Mouse (Mus musculus) adrenal gland, postnatal 25 days (tissue): ENCODE data around the gene Mfge8. TPM values are rescaled to one million over a fixed set of nuclear protein-coding genes. Genes with fewer than 3 reads are reported as not detected.
A peak's percentile ranks its signal among the peaks of the same experiment; 100 is the strongest.

Source experiments
- DNase-seq: peaks from one replicate; pipeline ENCODE4 v3.0.0; 2021; ENCODE audit warnings: mixed read lengths
- long read RNA-seq: library from polyadenylated mRNA; stranded (forward); transcript quantifications from one replicate; pipeline ENCODE4 v2.0.0, GENCODE M21; 2021
- total RNA-seq: library from RNA; stranded (reverse); gene quantifications from 2 replicates; pipeline ENCODE4 v1.2.3, GENCODE M21; 2021

The Mfge8 gene
- 333 and 334 TPM in 2 replicates for total RNA-seq
- long read RNA-seq, transcript Mfge8-201 (10 exons, 2,125 nt): minor isoform, 32 of 337 reads
- long read RNA-seq, transcript Mfge8-202 (9 exons, 2,008 nt): major isoform, 284 of 337 reads
- long read RNA-seq, partial matches to known transcripts: 15 of 337 reads
- long read RNA-seq, other reads (novel, unspliced or antisense): 3 of 337 reads

- peak; percentile 92 for DNase-seq
Measured at GRCm38 (mm10) chr7:79148711-79149266, at the start of gene Mfge8. Mfge8 (minus strand) TSS chr7:79149060.

- DNase-seq: peak; percentile 30
Measured at GRCm38 (mm10) chr7:79194560-79195413, 45.9 kb upstream of the Mfge8 start.

- no peak for DNase-seq
Measured at GRCm38 (mm10) chr7:79193936-79194335, 45.1 kb upstream of the Mfge8 start.

GRCm38 (mm10) chr7:79191501-79191900 is 42.6 kb upstream of the Mfge8 start:
- DNase-seq: no peak

GRCm38 (mm10) chr7:79190592-79190991 is 41.7 kb upstream of the Mfge8 start:
- peak; percentile 54 for DNase-seq

- no peak for DNase-seq
Measured at GRCm38 (mm10) chr7:79189211-79189610, 40.4 kb upstream of the Mfge8 start.

GRCm38 (mm10) chr7:79187591-79187990 is 38.7 kb upstream of the Mfge8 start:
- no peak for DNase-seq

GRCm38 (mm10) chr7:79183417-79183816 is 34.6 kb upstream of the Mfge8 start:
- DNase-seq: no peak

- no peak for DNase-seq
Measured at GRCm38 (mm10) chr7:79173800-79174199, 24.9 kb upstream of the Mfge8 start.

- no peak for DNase-seq
Measured at GRCm38 (mm10) chr7:79171782-79172181, 22.9 kb upstream of the Mfge8 start.

- DNase-seq: no peak
Measured at GRCm38 (mm10) chr7:79167006-79167562, 18.2 kb upstream of the Mfge8 start.

- no peak for DNase-seq
Measured at GRCm38 (mm10) chr7:79159406-79159805, 10.5 kb upstream of the Mfge8 start.

- no peak for DNase-seq
Measured at GRCm38 (mm10) chr7:79149522-79149921, 662 bp upstream of the Mfge8 start.

GRCm38 (mm10) chr7:79147931-79148653 is 768 bp downstream of the Mfge8 start:
- no peak for DNase-seq

GRCm38 (mm10) chr7:79147011-79147837 is 1.6 kb downstream of the Mfge8 start:
- DNase-seq: no peak

- peak; percentile 84 for DNase-seq
Measured at GRCm38 (mm10) chr7:79140897-79141296, 8.0 kb downstream of the Mfge8 start.

- no peak for DNase-seq
Measured at GRCm38 (mm10) chr7:79139891-79140591, 8.8 kb downstream of the Mfge8 start.

- no peak for DNase-seq
Measured at GRCm38 (mm10) chr7:79139328-79139824, 9.5 kb downstream of the Mfge8 start.

GRCm38 (mm10) chr7:79133391-79133790 is 15.5 kb downstream of the Mfge8 start:
- DNase-seq: no peak

GRCm38 (mm10) chr7:79130843-79131444 is 17.9 kb downstream of the Mfge8 start, which contains the start of gene Hapln3:
Hapln3 (minus strand) TSS chr7:79131018.
- DNase-seq: peak; percentile 51
